Comparison of ENCODE assay signal across 8 mouse cellular contexts in genomic region chr2:119322587-119323300, GRCm38 (mm10). TPM values are rescaled to one million over a fixed set of nuclear protein-coding genes. Genes with fewer than 3 reads are reported as not detected.
DNase-seq lines count a peak whose midpoint lies in the region; ATAC-seq lines count a peak whose summit lies in the region.

No protein-coding gene starts in this region.

- peaks cover 17% of the 10 kb centered on the region for H3K4me1 ChIP-seq in hindbrain, embryonic 11.5 days (replicated peaks; ENCODE audit: control insufficient read depth, insufficient read depth, low read length)
- peaks cover 38% of the 10 kb centered on the region for H3K4me1 ChIP-seq in limb, embryonic 11.5 days (ENCODE audit: control insufficient read depth, insufficient read depth, low read length)
- H3K4me1 ChIP-seq in neural tube, embryonic 11.5 days (ENCODE audit: control insufficient read depth, insufficient read depth, low read length) = peaks cover 23% of the 10 kb centered on the region

- peak; percentile 78 to 86 for DNase-seq in cerebellum, postnatal 10 days
- no peak for DNase-seq in cerebellum, adult 9-10 months
- DNase-seq in thymus, postnatal 4 days = peak; percentile 62
- no peak for DNase-seq in thymus, postnatal 10 days (ENCODE audit: low spot score in 2 of 2)
- DNase-seq in hindbrain, embryonic 11.5 days (ENCODE audit: low spot score) = peak; percentile 80
- peak; percentile 46 for DNase-seq in limb, embryonic 11.5 days (ENCODE audit: low spot score)
- peak; percentile 81 for DNase-seq in neural tube, embryonic 11.5 days (ENCODE audit: low spot score)
- no peak for DNase-seq in gastrocnemius, postnatal 14 days

- no peaks in the 10 kb centered on the region for H3K36me3 ChIP-seq in hindbrain, embryonic 11.5 days (ENCODE audit: control insufficient read depth, insufficient read depth, low read length)
- H3K36me3 ChIP-seq in limb, embryonic 11.5 days (ENCODE audit: control insufficient read depth, insufficient read depth, low read length) = no peaks in the 10 kb centered on the region
- no peaks in the 10 kb centered on the region for H3K36me3 ChIP-seq in neural tube, embryonic 11.5 days (ENCODE audit: control insufficient read depth, insufficient read depth, low read length)

- peaks cover 89% of the 10 kb centered on the region for H3K27me3 ChIP-seq in hindbrain, embryonic 11.5 days (ENCODE audit: control insufficient read depth, insufficient read depth, low read length)
- H3K27me3 ChIP-seq in limb, embryonic 11.5 days (ENCODE audit: control insufficient read depth, insufficient read depth, low read length) = peaks cover 72% of the 10 kb centered on the region
- peaks cover 86% of the 10 kb centered on the region for H3K27me3 ChIP-seq in neural tube, embryonic 11.5 days (ENCODE audit: control insufficient read depth, insufficient read depth, low read length)

- H3K9ac ChIP-seq in hindbrain, embryonic 11.5 days (ENCODE audit: low read depth, low read length) = no peak overlapping the region
- H3K9ac ChIP-seq in limb, embryonic 11.5 days (ENCODE audit: low read length) = peak overlapping the region; percentile 53; the same call in 1 of the 2 replicates
- H3K9ac ChIP-seq in neural tube, embryonic 11.5 days (ENCODE audit: low read length) = peak overlapping the region; percentile 35; the same call in 1 of the 2 replicates

- intact Hi-C loops in gastrocnemius, postnatal 14 days (cut with DNase I; ENCODE audit: low total_unique reads) = no loop called here

- no peaks in the 10 kb centered on the region for H3K9me3 ChIP-seq in hindbrain, embryonic 11.5 days (ENCODE audit: control insufficient read depth, low read length)
- no peaks in the 10 kb centered on the region for H3K9me3 ChIP-seq in limb, embryonic 11.5 days (ENCODE audit: control insufficient read depth, low read length)
- H3K9me3 ChIP-seq in neural tube, embryonic 11.5 days (ENCODE audit: control insufficient read depth, low read length) = no peaks in the 10 kb centered on the region

- H3K4me3 ChIP-seq in hindbrain, embryonic 11.5 days (ENCODE audit: low read depth, low read length) = peak overlapping the region; percentile 10
- peak overlapping the region; percentile 29 for H3K4me3 ChIP-seq in limb, embryonic 11.5 days (ENCODE audit: low read depth, low read length)
- H3K4me3 ChIP-seq in neural tube, embryonic 11.5 days (ENCODE audit: low read depth, low read length) = peak overlapping the region; percentile 25; the same call in 1 of the 2 replicates

- H3K27ac ChIP-seq in hindbrain, embryonic 11.5 days (ENCODE audit: low read depth, low read length) = no peak overlapping the region
- H3K27ac ChIP-seq in limb, embryonic 11.5 days (replicated peaks; ENCODE audit: low read depth, low read length) = no peak overlapping the region
- no peak overlapping the region for H3K27ac ChIP-seq in neural tube, embryonic 11.5 days (ENCODE audit: low read depth, low read length)

- 1% methylated on average over 38 of the region's 39 CpGs for WGBS in hindbrain, embryonic 11.5 days
- WGBS in limb, embryonic 11.5 days = 4% methylated on average over 39 of the region's 39 CpGs
- WGBS in neural tube, embryonic 11.5 days = 2% methylated on average over 39 of the region's 39 CpGs

- peak overlapping the region; percentile 35 for H3K4me2 ChIP-seq in hindbrain, embryonic 11.5 days (replicated peaks; ENCODE audit: low read depth, low read length)
- H3K4me2 ChIP-seq in limb, embryonic 11.5 days (ENCODE audit: low read depth, severe bottlenecking) = peak overlapping the region; percentile 65
- peak overlapping the region; percentile 49 for H3K4me2 ChIP-seq in neural tube, embryonic 11.5 days (ENCODE audit: low read depth)

- ATAC-seq in hindbrain, embryonic 11.5 days (ENCODE audit: low FRiP score) = peak; percentile 65
- ATAC-seq in limb, embryonic 11.5 days (ENCODE audit: insufficient number of reproducible peaks, low FRiP score, low TSS enrichment, low read depth) = peak; percentile 46; the same call in 1 of the 2 replicates
- ATAC-seq in neural tube, embryonic 11.5 days (ENCODE audit: insufficient read depth, low FRiP score, low TSS enrichment) = peak; percentile 58

RNA-seq across cellular contexts. Expression of gene Dll4, which starts 2.8 kb away (rescaled TPM):
- 2.7 and 2.9 TPM in 2 replicates for polyA plus RNA-seq in hindbrain, embryonic 11.5 days (2014; fragmentation: Nextera tagmentation; extraction: Ambion mirVana)
- 3.1 and 3.4 TPM in 2 replicates for polyA plus RNA-seq in limb, embryonic 11.5 days (2014; fragmentation: Nextera tagmentation; extraction: Ambion mirVana)
- 3.1 and 3.8 TPM in 2 replicates for polyA plus RNA-seq in neural tube, embryonic 11.5 days (2014; fragmentation: Nextera tagmentation; extraction: Ambion mirVana)
- 10 to 100 TPM; 10.4 to 12.9 TPM for total RNA-seq in gastrocnemius, postnatal 14 days (2021)

RNA-seq across cellular contexts. Expression of gene Chac1, which starts 28.3 kb away (rescaled TPM):
- polyA plus RNA-seq in hindbrain, embryonic 11.5 days (2014; fragmentation: Nextera tagmentation; extraction: Ambion mirVana) = 0.46 and 1.4 TPM in 2 replicates
- 0.57 and 0.69 TPM in 2 replicates for polyA plus RNA-seq in limb, embryonic 11.5 days (2014; fragmentation: Nextera tagmentation; extraction: Ambion mirVana)
- 0.95 and 1.3 TPM in 2 replicates for polyA plus RNA-seq in neural tube, embryonic 11.5 days (2014; fragmentation: Nextera tagmentation; extraction: Ambion mirVana)
- 10 to 100 TPM; 10.5 to 47.4 TPM for total RNA-seq in gastrocnemius, postnatal 14 days (2021)

RNA-seq across cellular contexts. Expression of gene Vps18, which starts 34.2 kb away (rescaled TPM):
- polyA plus RNA-seq in hindbrain, embryonic 11.5 days (2014; fragmentation: Nextera tagmentation; extraction: Ambion mirVana) = 8.5 and 10.9 TPM in 2 replicates
- 12.1 and 14.6 TPM in 2 replicates for polyA plus RNA-seq in limb, embryonic 11.5 days (2014; fragmentation: Nextera tagmentation; extraction: Ambion mirVana)
- polyA plus RNA-seq in neural tube, embryonic 11.5 days (2014; fragmentation: Nextera tagmentation; extraction: Ambion mirVana) = 17.4 and 17.8 TPM in 2 replicates
- 1 to 10 TPM; 8.3 to 8.9 TPM for total RNA-seq in gastrocnemius, postnatal 14 days (2021)

RNA-seq across cellular contexts. Expression of gene Rhov, which starts 51.7 kb away (rescaled TPM):
- polyA plus RNA-seq in hindbrain, embryonic 11.5 days (2014; fragmentation: Nextera tagmentation; extraction: Ambion mirVana) = 3.1 and 3.5 TPM in 2 replicates
- 2.7 and 4.3 TPM in 2 replicates for polyA plus RNA-seq in limb, embryonic 11.5 days (2014; fragmentation: Nextera tagmentation; extraction: Ambion mirVana)
- polyA plus RNA-seq in neural tube, embryonic 11.5 days (2014; fragmentation: Nextera tagmentation; extraction: Ambion mirVana) = 2.3 and 2.4 TPM in 2 replicates
- total RNA-seq in gastrocnemius, postnatal 14 days (2021) = not detected

Comparison
In these comparisons a context has a peak if more than half of its experiments do, and no peak if none do; other contexts are left out.
1. DNase-seq: peak in cerebellum, postnatal 10 days (2 of 2), thymus, postnatal 4 days (single experiment), hindbrain, embryonic 11.5 days (single experiment), limb, embryonic 11.5 days (single experiment) and neural tube, embryonic 11.5 days (single experiment); none in cerebellum, adult 9-10 months (single experiment), thymus, postnatal 10 days (0 of 2) and gastrocnemius, postnatal 14 days (single experiment).
2. Peak in every context shown above with its lines, with median percentiles within 50 percentile points of each other: ATAC-seq, H3K4me2 ChIP-seq and H3K4me3 ChIP-seq.